Mouse (Mus musculus) left cerebral cortex, postnatal 25 days (tissue): ENCODE results near the gene Map3k21. TPM values are rescaled to one million over a fixed set of nuclear protein-coding genes. Genes with fewer than 3 reads are reported as not detected.

Experiments used
- DNase-seq, 2 experiments: peaks; one replicate each; pipeline ENCODE4 v3.0.0; 2022; ENCODE audit warnings: low spot score in 2 of 2, mixed read lengths in 1 of 2
- intact Hi-C: fragments of 180-260 bp; cut with DNase I; formaldehyde crosslinking; loops from one replicate; pipeline ENCODE4 v1.15.1; 2025
- total RNA-seq, 2 experiments: library from RNA; stranded (reverse); gene quantifications; 2 replicates each; pipeline ENCODE4 v1.2.3; 2021

The Map3k21 gene
- total RNA-seq = 1 to 10 TPM; 1.7 to 2.6 TPM

- intact Hi-C loops = no loop called here
- DNase-seq = peak in 1 of 2 experiments; percentile 49
Measured at GRCm38 (mm10) chr8:125910365-125911228, at the start of gene Map3k21. Map3k21 (plus strand) TSS chr8:125910450.

GRCm38 (mm10) chr8:125866125-125866524 is 44.1 kb upstream of the Map3k21 start:
- no peak for DNase-seq
- intact Hi-C loops = loop anchor here (5.0 to 10.0 kb wide), 2 partner anchors 739 to 801 kb away; no protein-coding TSS in a partner anchor

GRCm38 (mm10) chr8:125868552-125868951 is 41.7 kb upstream of the Map3k21 start:
- intact Hi-C loops = loop anchor here (5.0 to 10.0 kb wide), 2 partner anchors 741 to 804 kb away; no protein-coding TSS in a partner anchor

GRCm38 (mm10) chr8:125869739-125870138 is 40.5 kb upstream of the Map3k21 start:
- no peak for DNase-seq
- intact Hi-C loops = loop anchor here (5.0 to 10.0 kb wide), 2 partner anchors 742 to 805 kb away; no protein-coding TSS in a partner anchor

More at GRCm38 (mm10) chr8:125868552-125868951, 41.7 kb upstream of the Map3k21 start:
- no peak for DNase-seq

GRCm38 (mm10) chr8:125870179-125870702 is 40.0 kb upstream of the Map3k21 start:
- intact Hi-C loops = no loop called here
- DNase-seq = no peak

- intact Hi-C loops = no loop called here
- DNase-seq = peak; percentile 68 to 69
Measured at GRCm38 (mm10) chr8:125870821-125871321, 39.4 kb upstream of the Map3k21 start.

GRCm38 (mm10) chr8:125872501-125873249 is 37.6 kb upstream of the Map3k21 start:
- DNase-seq = peak in 1 of 2 experiments; percentile 38
- intact Hi-C loops = no loop called here

- intact Hi-C loops = no loop called here
Measured at GRCm38 (mm10) chr8:125873250-125873534, 37.1 kb upstream of the Map3k21 start.

GRCm38 (mm10) chr8:125880447-125880846 is 29.8 kb upstream of the Map3k21 start:
- intact Hi-C loops = no loop called here
- no peak for DNase-seq

More at GRCm38 (mm10) chr8:125873250-125873534, 37.1 kb upstream of the Map3k21 start:
- DNase-seq = no peak

GRCm38 (mm10) chr8:125887549-125887948 is 22.7 kb upstream of the Map3k21 start:
- DNase-seq = no peak
- intact Hi-C loops = no loop called here

GRCm38 (mm10) chr8:125889920-125890319 is 20.3 kb upstream of the Map3k21 start:
- peak in 1 of 2 experiments; percentile 86 for DNase-seq
- intact Hi-C loops = no loop called here

- intact Hi-C loops = no loop called here
- DNase-seq = peak in 1 of 2 experiments; percentile 59
Measured at GRCm38 (mm10) chr8:125897388-125897787, 12.9 kb upstream of the Map3k21 start.

GRCm38 (mm10) chr8:125897868-125898788 is 12.1 kb upstream of the Map3k21 start, which contains the start of gene Pcnx2:
Pcnx2 (minus strand) TSS chr8:125898317.
- peak; percentile 89 to 92 for DNase-seq
- intact Hi-C loops = no loop called here

GRCm38 (mm10) chr8:125898899-125899298 is 11.4 kb upstream of the Map3k21 start:
- intact Hi-C loops = no loop called here
- peak; percentile 54 to 77 for DNase-seq

GRCm38 (mm10) chr8:125901167-125901566 is 9.1 kb upstream of the Map3k21 start:
- intact Hi-C loops = no loop called here
- DNase-seq = no peak

- no peak for DNase-seq
- intact Hi-C loops = no loop called here
Measured at GRCm38 (mm10) chr8:125902521-125902920, 7.7 kb upstream of the Map3k21 start.

- intact Hi-C loops = no loop called here
- DNase-seq = no peak
Measured at GRCm38 (mm10) chr8:125905341-125905740, 4.9 kb upstream of the Map3k21 start.

GRCm38 (mm10) chr8:125907311-125907710 is 2.9 kb upstream of the Map3k21 start:
- intact Hi-C loops = no loop called here
- DNase-seq = no peak
